Mouse (Mus musculus) intestine, postnatal 0 days (tissue): ENCODE results near the gene Pprc1. TPM values are rescaled to one million over a fixed set of nuclear protein-coding genes. Genes with fewer than 3 reads are reported as not detected.

Experiments used
- ATAC-seq: fragments of 200-750 bp; cut with Nextera tagmentation; 2 replicates; pipeline ENCODE4 v1.8.0; 2017; ENCODE audit warnings: mild to moderate bottlenecking, moderate TSS enrichment, moderate library complexity
- H3K27ac ChIP-seq: fragments of 300-500 bp; sonication (generic); 2 replicates; pipeline ENCODE4 v1.5.1; 2014; ENCODE audit warnings: mild to moderate bottlenecking, low read depth, low read length, moderate library complexity
- H3K27me3 ChIP-seq: fragments of 300-500 bp; sonication (generic); replicated peaks from 2 replicates; pipeline ENCODE4 v1.6.1; 2014; ENCODE audit warnings: low read length, mixed read lengths; ENCODE audit not compliant: control insufficient read depth, insufficient read depth
- H3K36me3 ChIP-seq: fragments of 300-500 bp; sonication (generic); 2 replicates; pipeline ENCODE4 v1.6.1; 2014; ENCODE audit warnings: mild to moderate bottlenecking, moderate library complexity; ENCODE audit not compliant: control insufficient read depth, insufficient read depth
- H3K4me1 ChIP-seq: fragments of 300-500 bp; sonication (generic); replicated peaks from 2 replicates; pipeline ENCODE4 v1.6.1; 2014; ENCODE audit warnings: antibody characterized with exemption, low read length, mixed read lengths; ENCODE audit not compliant: control insufficient read depth, insufficient read depth
- H3K4me2 ChIP-seq: fragments of 300-500 bp; sonication (generic); replicated peaks from 2 replicates; pipeline ENCODE4 v1.6.1; 2014; ENCODE audit warnings: low read depth, mild to moderate bottlenecking, moderate library complexity
- H3K4me3 ChIP-seq: fragments of 300-500 bp; sonication (generic); 2 replicates; pipeline ENCODE4 v1.5.1; 2014; ENCODE audit warnings: low read depth, low read length
- H3K9ac ChIP-seq: fragments of 300-500 bp; sonication (generic); 2 replicates; pipeline ENCODE4 v1.6.1; 2014; ENCODE audit warnings: mild to moderate bottlenecking, low read depth, low read length
- H3K9me3 ChIP-seq: fragments of 300-500 bp; sonication (generic); 2 replicates; pipeline ENCODE4 v1.6.1; 2016; ENCODE audit warnings: mixed run types; ENCODE audit not compliant: control insufficient read depth
- CTCF ChIP-seq: sonication (generic); IDR thresholded peaks from 2 replicates; pipeline ENCODE4 v1.5.1; 2016; ENCODE audit warnings: low read depth, mild to moderate bottlenecking, control low read depth, antibody characterized with exemption, moderate library complexity
- WGBS: fragments of 180-500 bp; shearing (Covaris S2); extraction: QIAGEN DNeasy Blood & Tissue Kit; methylation state at CpG from one replicate; pipeline ENCODE4 v1.1.7; 2014; 5-methylcytosine and 5-hydroxymethylcytosine counted together
- polyA plus RNA-seq: library from polyadenylated mRNA; unstranded; fragments of >200 nt; fragmentation: Nextera tagmentation; extraction: Ambion mirVana; gene quantifications from 2 replicates; pipeline ENCODE4 v1.2.1, GENCODE M21; 2015

Gene Pprc1
- polyA plus RNA-seq, 1 experiment from 2014 or later, result 8.3 TPM

DNA sequence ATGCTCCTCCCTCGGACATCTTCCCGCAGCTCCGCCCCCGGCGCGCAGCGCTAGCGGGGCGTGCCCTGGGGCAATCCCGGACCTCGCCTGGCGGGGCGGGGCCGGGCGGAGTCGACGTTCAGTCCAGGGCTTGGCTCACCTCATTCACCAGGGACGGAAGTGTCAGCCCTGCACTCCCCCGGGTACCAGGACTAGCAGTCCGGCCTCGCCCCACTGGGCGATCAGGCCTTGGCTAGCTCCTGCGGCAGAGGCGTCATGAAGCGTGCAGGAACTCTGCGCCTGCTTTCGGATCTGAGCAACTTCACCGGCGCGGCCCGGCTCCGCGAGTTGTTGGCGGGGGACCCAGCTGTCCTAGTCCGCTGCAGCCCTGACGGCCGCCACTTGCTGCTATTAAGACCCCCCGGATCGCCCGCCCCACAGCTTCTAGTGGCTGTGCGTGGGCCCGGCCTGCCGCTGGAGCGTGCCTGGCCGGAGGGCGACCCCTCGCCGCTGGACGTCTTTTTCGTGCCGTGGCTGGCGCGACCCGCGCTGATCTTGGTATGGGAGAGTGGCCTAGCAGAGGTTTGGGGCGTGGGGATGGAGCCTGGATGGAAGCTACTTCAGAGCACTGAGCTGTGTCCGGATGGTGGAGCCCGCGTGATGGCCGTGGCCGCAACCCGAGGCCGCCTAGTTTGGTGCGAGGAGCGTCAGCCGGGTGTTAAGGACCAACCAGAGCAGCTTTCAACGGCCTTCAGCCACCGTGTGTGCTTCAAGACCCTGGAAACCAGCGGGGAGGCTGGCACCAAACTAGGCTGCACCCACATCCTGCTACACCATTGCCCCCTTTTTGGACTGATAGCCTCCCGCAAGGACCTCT lies 41.1 kb upstream of the Pprc1 start, which contains the start of gene Hps6:
Gene Hps6, plus strand, starts transcription at position 138 of the 856 bp plus-strand sequence.
- H3K9me3 ChIP-seq, result no peaks in the 10 kb centered on the region
- H3K27ac ChIP-seq, result peak within 1 kb of the TSS; percentile 64
- no peaks in the 10 kb centered on the region for H3K27me3 ChIP-seq
- peak within 1 kb of the TSS; percentile 75 for H3K4me3 ChIP-seq
- peak within 1 kb of the TSS; percentile 76 for H3K9ac ChIP-seq
- H3K36me3 ChIP-seq, result 0 out of 2 replicates have a peak, but pooled peaks cover 13% of the 10 kb centered on the region
- peaks cover 7% of the 10 kb centered on the region; the same call in 1 of the 2 replicates for H3K4me1 ChIP-seq
- H3K4me2 ChIP-seq, result peak within 1 kb of the TSS; percentile 100
- ATAC-seq, result peak; percentile 90
- peak; percentile 24 for TF ChIP-seq CTCF
- WGBS, result 2% methylated on average over 70 of the region's 70 CpGs

DNA sequence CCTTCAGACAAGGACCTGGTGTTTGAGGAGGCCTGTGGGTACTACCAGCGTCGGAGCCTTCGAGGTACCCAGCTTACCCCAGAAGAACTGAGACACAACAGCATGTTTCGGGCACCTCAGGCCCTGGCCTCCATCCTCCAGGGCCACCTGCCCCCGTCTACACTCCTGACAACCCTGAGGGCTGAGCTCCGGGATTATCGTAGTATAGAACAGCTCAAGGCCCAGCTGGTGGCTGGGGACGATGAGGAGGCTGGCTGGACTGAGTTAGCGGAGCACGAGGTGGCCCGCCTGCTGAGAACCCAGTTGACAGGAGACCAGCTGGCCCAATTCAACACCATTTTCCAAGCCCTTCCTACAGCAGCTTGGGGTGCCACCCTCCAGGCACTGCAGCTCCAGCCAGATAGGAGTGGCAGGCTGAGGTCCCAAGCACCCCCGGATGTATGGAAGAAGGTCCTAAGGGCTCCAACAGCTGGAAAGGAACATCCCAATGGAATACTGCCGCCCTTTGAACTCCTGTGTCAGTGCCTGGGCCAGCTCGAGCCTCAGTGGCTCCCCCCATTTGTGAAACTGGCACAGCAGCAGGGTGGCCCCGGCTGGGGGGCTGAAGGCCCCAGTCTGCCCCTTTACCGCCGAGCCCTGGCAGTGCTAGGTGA lies 39.7 kb upstream of the Pprc1 start:
- 85% methylated on average over 17 of the region's 17 CpGs for WGBS
- ATAC-seq, result no peak
- Histone ChIP-seq H3K4me1 (peaks cover 7% of the 10 kb centered on the region; the same call in 1 of the 2 replicates), H3K36me3 (0 out of 2 replicates have a peak, but pooled peaks cover 13% of the 10 kb centered on the region), H3K9ac (no peak overlapping the region), H3K4me2 (peak overlapping the region; percentile 100; the same call in 1 of the 2 replicates), H3K27ac (no peak overlapping the region), H3K4me3 (no peak overlapping the region), H3K27me3 (no peaks in the 10 kb centered on the region), H3K9me3 (no peaks in the 10 kb centered on the region)
- TF ChIP-seq CTCF, result no peak

DNA sequence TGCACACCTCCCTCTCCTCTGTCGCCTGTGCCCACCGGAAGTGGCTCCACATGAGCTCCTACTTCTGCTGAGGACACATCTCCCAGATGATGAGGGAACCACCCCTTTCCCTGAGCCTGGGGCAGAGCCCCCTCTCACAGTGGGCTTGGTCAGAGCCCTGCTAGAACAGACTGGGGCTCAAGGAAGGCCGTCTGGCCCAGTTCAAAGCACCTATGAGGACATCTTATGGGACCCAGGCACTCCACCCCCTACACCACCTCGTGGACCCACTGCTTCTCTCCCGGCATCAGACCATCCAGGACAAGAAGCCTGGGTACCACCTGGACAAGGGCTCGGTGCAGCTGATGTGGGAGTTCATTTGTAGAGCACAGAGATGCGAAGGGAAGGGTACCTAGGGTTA lies 39.0 kb upstream of the Pprc1 start:
- Histone ChIP-seq H3K27me3 (no peaks in the 10 kb centered on the region), H3K4me3 (no peak overlapping the region), H3K4me1 (peaks cover 7% of the 10 kb centered on the region; the same call in 1 of the 2 replicates), H3K4me2 (no peak overlapping the region), H3K9ac (no peak overlapping the region), H3K27ac (no peak overlapping the region), H3K9me3 (no peaks in the 10 kb centered on the region), H3K36me3 (0 out of 2 replicates have a peak, but pooled peaks cover 13% of the 10 kb centered on the region)
- 88% methylated on average over 7 of the region's 7 CpGs for WGBS
- no peak for TF ChIP-seq CTCF
- no peak for ATAC-seq

DNA sequence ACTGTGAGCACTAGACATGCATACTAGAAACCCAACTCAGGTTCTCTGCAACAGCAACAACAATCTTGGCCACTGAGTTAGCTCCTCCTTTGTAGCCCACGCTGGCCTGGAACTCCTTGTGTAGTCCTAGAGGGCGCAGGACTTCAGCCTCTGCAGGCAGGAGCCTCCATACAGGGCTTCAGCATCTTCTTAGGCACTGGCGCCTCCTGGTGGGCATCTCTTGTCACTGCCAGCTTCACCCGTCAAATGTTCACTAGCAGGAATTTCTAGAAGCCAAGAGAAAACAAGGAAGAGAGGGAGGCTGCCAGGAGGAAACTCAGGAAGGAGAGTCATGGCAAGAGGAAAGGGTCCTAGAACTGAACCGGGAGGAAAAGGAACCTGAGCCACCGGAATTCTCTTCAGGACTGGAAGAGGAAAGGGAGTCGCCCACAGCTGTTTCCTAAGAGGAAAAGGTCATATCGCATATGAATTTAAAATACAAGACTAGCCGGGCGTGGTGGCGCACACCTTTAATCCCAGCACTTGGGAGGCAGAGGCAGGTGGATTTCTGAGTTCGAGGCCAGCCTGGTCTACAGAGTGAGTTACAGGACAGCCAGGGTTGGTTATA lies 30.0 kb upstream of the Pprc1 start:
- H3K27me3 ChIP-seq, result no peaks in the 10 kb centered on the region
- TF ChIP-seq CTCF, result peak; percentile 99
- 33% methylated on average over 12 of the region's 12 CpGs for whole genome bisulfite sequencing
- no peak overlapping the region for H3K27ac ChIP-seq
- H3K4me1 ChIP-seq, result no peaks in the 10 kb centered on the region
- ATAC-seq, result peak; percentile 75
- no peak overlapping the region for H3K4me3 ChIP-seq
- H3K36me3 ChIP-seq, result no peaks in the 10 kb centered on the region
- no peak overlapping the region for H3K4me2 ChIP-seq
- no peak overlapping the region for H3K9ac ChIP-seq
- no peaks in the 10 kb centered on the region for H3K9me3 ChIP-seq

DNA sequence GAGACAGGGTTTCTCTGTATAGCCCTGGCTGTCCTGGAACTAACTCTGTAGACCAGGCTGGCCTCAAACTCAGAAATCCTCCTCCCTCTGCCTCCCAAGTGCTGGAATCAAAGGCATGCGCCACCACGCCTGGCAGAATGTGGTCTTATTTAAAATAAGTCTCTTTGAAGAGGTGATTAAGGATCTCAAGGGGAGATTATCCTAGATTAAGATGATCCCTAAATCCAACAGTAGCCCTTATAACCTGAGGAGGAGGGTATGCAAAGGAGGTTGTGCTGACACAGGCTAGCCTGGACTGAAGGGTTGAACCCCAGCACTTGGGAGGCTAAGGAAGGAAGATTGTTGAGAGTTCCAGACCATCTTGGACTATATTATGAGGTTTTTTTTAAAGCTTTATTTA lies 28.7 kb upstream of the Pprc1 start:
- H3K9me3 ChIP-seq, result no peaks in the 10 kb centered on the region
- no peak for ATAC-seq
- no peak overlapping the region for H3K9ac ChIP-seq
- H3K36me3 ChIP-seq, result no peaks in the 10 kb centered on the region
- no peak overlapping the region for H3K4me2 ChIP-seq
- H3K27me3 ChIP-seq, result no peaks in the 10 kb centered on the region
- no peak for TF ChIP-seq CTCF
- no peak overlapping the region for H3K4me3 ChIP-seq
- WGBS, result 84% methylated on average over 2 of the region's 2 CpGs
- H3K4me1 ChIP-seq, result no peaks in the 10 kb centered on the region
- H3K27ac ChIP-seq, result no peak overlapping the region

DNA sequence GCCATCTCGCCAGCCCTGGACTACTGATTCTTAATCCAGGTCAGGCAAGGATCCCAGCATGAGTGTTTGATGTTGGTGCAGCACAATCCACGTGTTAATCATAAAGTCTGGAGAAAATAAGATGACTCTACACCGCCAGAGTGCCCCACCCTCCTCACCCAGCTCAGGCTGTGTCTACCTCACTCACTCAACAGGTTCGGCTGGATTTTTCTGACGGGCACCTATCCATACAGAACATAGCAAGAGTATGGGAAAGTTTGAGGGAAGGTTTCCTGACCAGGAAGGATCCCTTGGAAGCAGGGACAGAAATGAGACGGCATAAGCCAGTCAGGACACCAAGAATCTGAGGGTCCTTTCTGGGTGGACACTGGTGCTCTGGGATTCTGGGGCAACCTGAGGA lies 19.7 kb upstream of the Pprc1 start:
- peak; percentile 86 for ATAC-seq
- WGBS, result 35% methylated on average over 6 of the region's 6 CpGs
- no peak overlapping the region for H3K4me3 ChIP-seq
- no peaks in the 10 kb centered on the region for H3K36me3 ChIP-seq
- TF ChIP-seq CTCF, result no peak
- no peak overlapping the region for H3K27ac ChIP-seq
- H3K4me2 ChIP-seq, result no peak overlapping the region
- H3K9me3 ChIP-seq, result no peaks in the 10 kb centered on the region
- H3K9ac ChIP-seq, result no peak overlapping the region
- H3K27me3 ChIP-seq, result no peaks in the 10 kb centered on the region
- H3K4me1 ChIP-seq, result peaks cover 2% of the 10 kb centered on the region; the same call in 1 of the 2 replicates
